Mouse (Mus musculus): ENCODE results near the gene Aldh16a1. TPM values are rescaled to one million over a fixed set of nuclear protein-coding genes. Genes with fewer than 3 reads are reported as not detected.
A peak's percentile ranks its signal among the peaks of the same experiment; 100 is the strongest.
"Not testable (repeated sequence)": the region's sequence is repeated elsewhere in the genome, so short reads cannot be mapped to it uniquely, and the experiment has no call there.

The Aldh16a1 gene
- polyA plus RNA-seq, 1 experiment, result not detected

DNA sequence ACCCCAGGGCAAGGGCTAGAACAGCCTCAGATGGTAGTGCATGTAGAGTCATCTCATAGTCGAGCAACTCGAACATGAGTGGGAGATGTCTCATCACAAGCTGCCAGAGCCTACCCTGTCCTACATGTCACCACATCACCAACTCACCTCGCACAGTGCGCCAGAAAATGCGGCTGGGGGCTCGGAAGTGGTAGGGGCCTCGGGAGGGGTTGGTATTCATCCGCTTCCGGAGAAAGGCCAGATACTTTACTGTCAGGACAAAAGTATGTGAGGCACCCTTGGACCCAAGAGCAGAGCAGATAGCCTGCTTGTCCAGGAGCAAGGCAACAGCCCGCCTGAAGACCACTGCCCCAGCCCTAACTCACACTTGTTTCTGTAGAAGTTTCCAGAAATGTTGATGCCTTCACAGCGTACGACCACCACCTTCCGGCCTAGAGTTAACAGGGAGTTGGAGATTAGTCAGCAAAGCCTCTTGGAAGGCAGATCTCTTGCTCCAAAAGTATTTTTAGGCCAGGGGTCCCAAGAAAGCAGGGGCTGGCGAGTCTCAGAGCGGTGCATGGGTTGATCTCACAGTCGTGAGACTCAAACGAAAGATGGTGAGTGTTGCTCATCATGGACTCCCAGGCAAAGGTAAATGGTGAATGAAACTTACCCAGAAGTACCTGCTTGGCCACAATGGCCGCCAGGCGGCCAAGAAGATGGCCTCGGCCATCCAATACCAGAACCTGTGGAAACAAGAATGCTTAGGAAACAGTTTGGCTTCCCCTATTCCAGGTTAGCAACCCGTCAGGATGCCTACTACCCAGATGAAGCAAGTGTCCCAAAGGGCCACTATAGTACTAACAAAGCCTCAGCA, 27.3 kb downstream of the Aldh16a1 start:
- 43% methylated on average over 21 of the region's 21 CpGs for WGBS
- no peak for TF ChIP-seq CTCF (IDR thresholded peaks at IDR 0.05; ENCODE audit: insufficient read depth, low read depth, low read length)
- no peak for TF ChIP-seq POLR2A (IDR thresholded peaks at IDR 0.05; ENCODE audit: insufficient read depth, low read depth, low read length)
- Histone ChIP-seq H3K4me1 (ENCODE audit: control insufficient read depth, insufficient read depth, low read length) (peaks cover 29% of the 10 kb centered on the region), H3K27ac (ENCODE audit: insufficient read depth, low read depth, low read length) (no peak overlapping the region), H3K4me3 (ENCODE audit: insufficient read depth, low read depth, low read length) (peak overlapping the region; percentile 7; the same call in 1 of the 2 replicates)

DNA sequence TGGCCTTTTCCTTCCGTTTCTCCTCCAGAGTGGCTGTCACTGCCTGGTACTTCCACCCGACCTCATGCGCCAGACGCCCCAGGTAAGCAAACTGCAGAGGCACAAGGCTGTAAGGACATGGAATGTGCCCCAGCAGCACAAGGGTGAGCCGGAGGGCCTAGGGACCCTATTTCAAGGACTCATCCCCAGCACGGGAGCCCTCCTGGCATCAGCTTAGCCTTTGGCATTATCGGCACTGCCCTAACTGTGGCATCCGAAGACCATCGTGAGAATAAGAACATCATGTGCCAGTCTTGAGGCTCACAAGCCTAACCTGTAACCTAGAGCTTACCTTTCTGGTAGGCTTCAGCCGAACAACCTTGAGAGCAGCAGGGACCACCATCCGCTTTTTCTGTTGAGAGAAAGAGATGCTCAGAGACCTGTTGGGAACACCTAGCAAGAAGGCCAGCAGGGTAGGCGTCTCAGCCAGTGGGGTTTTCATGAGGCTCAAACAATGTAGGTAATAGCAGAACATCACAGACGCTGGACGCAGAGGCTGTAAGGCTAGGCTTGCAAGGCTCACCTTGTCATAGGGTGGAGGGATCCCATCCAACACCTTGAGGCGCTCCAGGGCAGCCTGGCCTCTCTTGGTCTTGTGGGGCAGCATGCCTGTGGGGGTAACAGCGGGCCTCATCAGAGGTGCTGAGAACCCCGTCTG, 28.1 kb downstream of the Aldh16a1 start:
- no peak for TF ChIP-seq POLR2A (IDR thresholded peaks at IDR 0.05; ENCODE audit: insufficient read depth, low read depth, low read length)
- TF ChIP-seq CTCF (IDR thresholded peaks at IDR 0.05; ENCODE audit: insufficient read depth, low read depth, low read length), result no peak
- WGBS, result 76% methylated on average over 17 of the region's 17 CpGs
- H3K4me1 ChIP-seq (ENCODE audit: control insufficient read depth, insufficient read depth, low read length), result peaks cover 29% of the 10 kb centered on the region
- H3K4me3 ChIP-seq (ENCODE audit: insufficient read depth, low read depth, low read length), result no peak overlapping the region
- no peak overlapping the region for H3K27ac ChIP-seq (ENCODE audit: insufficient read depth, low read depth, low read length)

DNA sequence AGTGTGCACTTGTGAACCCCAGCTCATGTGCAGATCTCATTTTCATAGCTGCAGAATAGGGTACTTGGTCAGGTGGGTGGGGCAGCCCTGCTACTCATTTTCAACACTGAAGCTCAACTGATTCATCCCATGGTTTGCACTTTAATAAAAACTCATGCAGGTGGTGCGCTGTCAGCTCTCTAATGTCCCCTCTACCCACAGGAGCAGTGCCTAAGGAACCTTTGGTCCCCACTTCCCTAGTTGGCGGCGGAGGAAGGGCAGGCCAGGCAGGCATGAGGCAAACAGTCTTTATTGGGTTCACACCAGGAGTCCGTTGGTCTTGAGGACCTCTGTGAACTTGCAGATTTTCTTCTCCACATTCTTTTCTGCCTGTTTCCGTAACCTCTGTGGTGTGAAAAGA, 28.7 kb downstream of the Aldh16a1 start:
- peaks cover 29% of the 10 kb centered on the region for H3K4me1 ChIP-seq (ENCODE audit: control insufficient read depth, insufficient read depth, low read length)
- WGBS, result 65% methylated on average over 5 of the region's 5 CpGs
- not testable (repeated sequence) for H3K27ac ChIP-seq (ENCODE audit: insufficient read depth, low read depth, low read length); H3K4me3 ChIP-seq (ENCODE audit: insufficient read depth, low read depth, low read length)

DNA sequence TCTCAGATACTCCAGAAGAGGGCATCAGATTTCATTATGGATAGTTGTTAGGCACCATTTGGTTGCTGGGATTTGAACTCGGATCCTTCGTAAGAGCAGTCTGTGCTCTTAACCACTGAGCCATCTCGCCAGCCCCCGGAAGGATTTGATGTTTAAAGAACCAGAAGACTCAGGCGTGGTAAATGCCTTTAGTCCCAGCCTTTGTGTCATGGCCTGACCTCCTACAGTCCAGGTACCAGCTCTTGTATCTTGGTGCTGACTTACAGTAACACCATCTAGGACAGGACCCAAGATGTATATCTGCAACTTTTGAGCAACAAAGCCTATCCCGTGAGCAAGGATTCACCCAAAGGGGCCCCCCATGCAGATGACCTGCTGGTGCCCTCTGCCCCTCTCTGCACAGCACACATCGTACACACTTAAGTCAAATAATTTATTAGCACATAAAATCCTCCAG, 29.2 kb downstream of the Aldh16a1 start:
- Histone ChIP-seq H3K4me1 (ENCODE audit: control insufficient read depth, insufficient read depth, low read length) (peaks cover 29% of the 10 kb centered on the region), H3K4me3 (ENCODE audit: insufficient read depth, low read depth, low read length) (no peak overlapping the region), H3K27ac (ENCODE audit: insufficient read depth, low read depth, low read length) (no peak overlapping the region)
- TF ChIP-seq CTCF (IDR thresholded peaks at IDR 0.05; ENCODE audit: insufficient read depth, low read depth, low read length) (no peak), POLR2A (IDR thresholded peaks at IDR 0.05; ENCODE audit: insufficient read depth, low read depth, low read length) (no peak)
- 39% methylated on average over 7 of the region's 7 CpGs for WGBS

DNA sequence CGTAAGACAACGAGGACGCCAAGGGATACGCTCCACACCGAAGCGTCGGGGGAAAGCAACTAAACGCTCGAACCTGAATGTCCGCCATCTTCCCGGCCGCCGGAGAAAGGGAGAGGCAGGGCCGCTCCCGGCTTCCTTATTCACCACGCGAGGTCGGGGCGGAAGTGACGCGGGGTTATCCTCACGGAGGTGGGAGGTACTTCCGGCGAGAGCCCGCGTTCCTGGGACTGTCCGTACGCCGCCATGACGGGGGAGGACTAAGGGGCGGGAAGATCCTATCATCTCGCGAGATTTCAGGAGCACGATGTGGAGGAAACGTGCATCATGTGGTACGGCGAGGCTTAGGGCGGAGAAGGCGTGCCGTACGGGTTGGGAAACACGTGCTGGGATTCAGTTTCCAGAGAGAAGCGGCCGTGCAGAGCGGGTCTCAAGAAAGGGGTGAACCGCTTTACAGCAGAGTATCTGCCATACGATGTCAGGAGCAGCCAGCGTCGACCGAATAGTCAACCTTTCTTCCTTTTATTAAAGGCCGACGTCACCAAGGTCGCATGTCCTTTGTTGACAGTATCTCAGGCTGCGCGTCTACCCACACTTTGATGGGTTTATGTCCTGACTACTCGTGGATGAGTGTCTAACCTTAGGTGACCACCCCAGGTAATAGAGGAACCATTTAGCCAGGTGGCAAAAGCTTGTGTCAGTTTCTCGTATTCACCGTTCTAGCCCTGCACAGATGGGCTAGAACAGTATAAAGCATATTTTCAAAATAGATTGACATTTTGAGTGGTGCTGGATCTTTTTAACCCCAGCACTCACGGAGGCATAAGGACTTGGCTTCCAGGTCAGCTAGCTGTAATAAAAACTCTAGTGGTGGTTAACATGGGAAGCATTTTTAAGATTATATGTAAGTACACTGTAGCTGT, 29.9 kb downstream of the Aldh16a1 start, which contains the start of gene Rps11:
Gene Rps11, minus strand, starts transcription at position 216 of the 920 bp plus-strand sequence.
- Histone ChIP-seq H3K4me1 (ENCODE audit: control insufficient read depth, insufficient read depth, low read length) (peaks cover 27% of the 10 kb centered on the region), H3K4me3 (ENCODE audit: insufficient read depth, low read depth, low read length) (peak within 1 kb of the TSS; percentile 74), H3K27ac (ENCODE audit: insufficient read depth, low read depth, low read length) (peak within 1 kb of the TSS; percentile 63)
- 1% methylated on average over 59 of the region's 59 CpGs for WGBS
- no peak for TF ChIP-seq CTCF (IDR thresholded peaks at IDR 0.05; ENCODE audit: insufficient read depth, low read depth, low read length)
- TF ChIP-seq POLR2A (IDR thresholded peaks at IDR 0.05; ENCODE audit: insufficient read depth, low read depth, low read length), result peak; percentile 75

DNA sequence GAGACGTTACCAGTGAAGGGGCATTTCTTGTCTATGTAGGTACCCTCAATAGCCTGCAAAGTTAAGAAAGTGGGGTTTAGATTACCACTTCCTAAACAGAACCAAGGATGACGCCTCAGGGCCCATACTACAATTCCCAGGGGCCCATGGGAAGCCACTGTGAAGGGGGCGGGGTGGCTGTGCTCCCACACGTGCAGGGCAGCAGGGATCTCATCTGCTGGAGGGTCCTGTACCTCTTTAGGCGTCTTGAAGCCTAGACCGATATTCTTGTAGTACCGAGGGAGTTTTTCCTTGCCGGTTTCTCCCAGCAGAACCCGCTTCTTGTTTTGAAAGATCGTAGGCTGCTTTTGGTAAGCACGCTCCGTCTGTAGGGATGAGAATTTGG, 31.2 kb downstream of the Aldh16a1 start:
- Histone ChIP-seq H3K4me3 (ENCODE audit: insufficient read depth, low read depth, low read length) (peak overlapping the region; percentile 74), H3K27ac (ENCODE audit: insufficient read depth, low read depth, low read length) (no peak overlapping the region), H3K4me1 (ENCODE audit: control insufficient read depth, insufficient read depth, low read length) (peaks cover 22% of the 10 kb centered on the region)
- TF ChIP-seq POLR2A (IDR thresholded peaks at IDR 0.05; ENCODE audit: insufficient read depth, low read depth, low read length), result no peak
- TF ChIP-seq CTCF (IDR thresholded peaks at IDR 0.05; ENCODE audit: insufficient read depth, low read depth, low read length), result no peak
- 16% methylated on average over 12 of the region's 12 CpGs for WGBS

DNA sequence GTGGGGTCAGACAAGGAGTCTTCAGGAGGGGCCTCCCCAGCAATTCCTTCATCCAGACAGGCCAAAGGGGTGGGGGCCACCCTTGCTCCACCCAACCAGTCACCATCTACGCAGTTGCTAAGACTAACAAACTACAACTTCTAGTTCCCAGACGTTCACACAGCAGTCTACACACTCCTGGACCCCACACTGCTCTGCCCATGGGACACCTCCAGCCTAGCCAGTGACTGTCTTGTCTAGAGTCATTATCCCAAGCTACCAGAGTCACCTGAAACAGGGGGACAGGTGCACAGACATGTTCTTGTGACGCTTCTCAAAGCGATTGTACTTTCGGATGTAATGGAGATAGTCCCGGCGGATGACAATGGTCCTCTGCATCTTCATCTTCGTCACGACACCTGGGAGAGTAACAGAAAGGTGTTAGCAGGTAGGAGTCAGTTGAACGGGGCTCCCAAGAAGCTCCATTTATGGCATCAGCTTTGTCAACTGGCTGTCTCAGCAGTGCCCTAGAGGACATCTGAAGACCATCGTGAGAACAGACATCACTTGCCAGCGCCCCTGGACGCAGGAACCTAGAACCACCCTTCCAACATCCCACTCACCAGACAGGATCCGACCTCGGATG, 31.7 kb downstream of the Aldh16a1 start:
- 82% methylated on average over 15 of the region's 15 CpGs for WGBS
- Histone ChIP-seq H3K27ac (ENCODE audit: insufficient read depth, low read depth, low read length) (no peak overlapping the region), H3K4me1 (ENCODE audit: control insufficient read depth, insufficient read depth, low read length) (peaks cover 22% of the 10 kb centered on the region), H3K4me3 (ENCODE audit: insufficient read depth, low read depth, low read length) (peak overlapping the region; percentile 74)
- TF ChIP-seq POLR2A (IDR thresholded peaks at IDR 0.05; ENCODE audit: insufficient read depth, low read depth, low read length) (no peak), CTCF (IDR thresholded peaks at IDR 0.05; ENCODE audit: insufficient read depth, low read depth, low read length) (no peak)

DNA sequence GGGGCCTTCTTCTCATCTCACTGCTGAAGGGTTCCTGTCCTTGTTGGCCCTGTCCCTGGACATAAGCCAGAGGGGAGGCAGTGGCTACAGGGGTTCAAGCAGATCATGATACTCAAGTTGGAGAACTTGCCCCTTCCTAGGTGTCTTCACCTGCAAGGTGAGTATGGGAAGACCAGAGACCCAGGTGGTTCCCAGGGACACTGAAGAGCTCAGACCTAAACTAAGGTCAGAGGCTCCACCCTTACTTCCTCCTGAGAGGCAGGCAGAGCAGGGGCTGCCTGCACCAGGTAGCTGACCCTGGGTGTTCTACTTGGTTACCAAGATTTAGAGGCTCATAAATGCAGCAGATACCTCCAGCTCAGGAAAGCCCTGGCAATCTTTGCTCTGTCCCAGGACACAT, 32.4 kb downstream of the Aldh16a1 start:
- Histone ChIP-seq H3K4me3 (ENCODE audit: insufficient read depth, low read depth, low read length) (no peak overlapping the region), H3K4me1 (ENCODE audit: control insufficient read depth, insufficient read depth, low read length) (peaks cover 18% of the 10 kb centered on the region), H3K27ac (ENCODE audit: insufficient read depth, low read depth, low read length) (peak overlapping the region; percentile 20; the same call in 1 of the 2 replicates)
- TF ChIP-seq POLR2A (IDR thresholded peaks at IDR 0.05; ENCODE audit: insufficient read depth, low read depth, low read length), result no peak
- TF ChIP-seq CTCF (IDR thresholded peaks at IDR 0.05; ENCODE audit: insufficient read depth, low read depth, low read length), result no peak
